Mouse (Mus musculus) kidney, adult 18-20 months (tissue): ENCODE results near the gene Tgif2.

ENCODE experiments used
- DNase-seq: peaks from one replicate; pipeline ENCODE4 v3.0.0; 2021

Tgif2 gene

GRCm38 (mm10) chr2:156844715-156845114, 4.9 kb downstream of the Tgif2 start:
- no peak for DNase-seq

DNA sequence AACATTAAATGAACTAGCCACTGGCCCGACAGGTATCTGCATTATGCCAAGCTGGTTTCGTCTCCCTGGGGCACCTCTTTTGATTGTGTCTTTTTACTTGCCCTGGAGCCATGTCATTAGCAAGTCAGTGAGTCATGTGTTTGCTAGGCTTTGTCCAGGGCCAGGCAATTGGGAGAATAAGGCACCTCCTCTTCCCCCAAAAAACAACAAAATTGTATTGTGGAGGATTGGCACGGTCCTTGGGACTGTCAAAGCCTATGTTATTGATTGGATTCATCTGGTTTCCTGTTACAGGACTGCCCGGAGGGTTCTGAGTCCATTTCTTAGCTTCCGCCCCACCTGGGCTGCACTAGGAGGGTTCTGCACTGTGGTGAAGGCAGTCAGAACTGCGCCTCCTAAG, 7.8 kb downstream of the Tgif2 start:
- no peak for DNase-seq

- no peak for DNase-seq
Measured at GRCm38 (mm10) chr2:156848526-156849182, 8.8 kb downstream of the Tgif2 start.

DNA sequence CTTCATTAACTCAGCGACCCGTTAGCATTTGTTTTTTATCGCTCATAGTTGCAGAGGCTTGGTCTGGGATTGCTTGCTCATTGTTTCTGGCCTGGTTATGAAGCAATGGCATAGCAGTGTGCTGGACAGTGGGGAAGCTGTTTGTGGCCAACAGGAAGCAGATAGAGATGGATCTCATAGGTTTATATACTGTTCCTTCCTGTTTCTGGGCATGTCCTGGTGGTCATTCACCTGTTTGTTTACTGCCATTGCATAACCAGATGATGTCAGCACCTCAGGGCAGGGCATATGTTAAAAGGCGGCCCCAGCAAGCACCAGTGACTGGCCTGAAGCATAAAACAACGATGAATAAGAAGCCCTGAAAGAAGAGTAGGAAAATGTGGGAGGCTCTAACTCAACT, 10.7 kb downstream of the Tgif2 start:
- DNase-seq: no peak

GRCm38 (mm10) chr2:156853584-156853983, 13.8 kb downstream of the Tgif2 start:
- peak; percentile 39 for DNase-seq

- peak; percentile 58 for DNase-seq
Measured at GRCm38 (mm10) chr2:156853999-156854771, 14.4 kb downstream of the Tgif2 start.

GRCm38 (mm10) chr2:156856311-156856710, 16.5 kb downstream of the Tgif2 start:
- DNase-seq: no peak

- DNase-seq: no peak
Measured at GRCm38 (mm10) chr2:156857385-156857791, 17.6 kb downstream of the Tgif2 start.

DNA sequence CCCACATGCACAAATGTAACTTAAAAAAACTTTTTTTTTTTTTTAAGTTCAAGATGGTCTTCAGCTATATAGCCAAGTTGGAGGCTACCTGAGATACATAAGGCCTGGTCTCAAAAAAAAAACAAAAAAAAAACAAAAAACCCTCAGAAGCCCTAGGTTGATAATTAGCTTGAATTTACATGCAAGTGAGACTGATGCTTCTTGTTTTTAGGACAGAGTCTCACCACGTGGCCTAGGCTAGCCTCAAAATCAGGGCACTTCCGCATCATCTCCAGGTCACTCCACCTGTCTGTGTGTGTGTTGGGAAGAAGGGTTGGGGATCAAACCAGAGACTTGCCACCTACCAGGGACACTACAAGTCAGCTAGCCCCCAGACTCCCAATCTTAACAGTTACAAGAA, 18.0 kb downstream of the Tgif2 start, which contains the start of gene 4930518I15Rik:
Gene 4930518I15Rik (minus strand): TSS at position 112 of the 400 bp plus-strand sequence.
- DNase-seq: no peak

- no peak for DNase-seq
Measured at GRCm38 (mm10) chr2:156858671-156859070, 18.9 kb downstream of the Tgif2 start.

DNA sequence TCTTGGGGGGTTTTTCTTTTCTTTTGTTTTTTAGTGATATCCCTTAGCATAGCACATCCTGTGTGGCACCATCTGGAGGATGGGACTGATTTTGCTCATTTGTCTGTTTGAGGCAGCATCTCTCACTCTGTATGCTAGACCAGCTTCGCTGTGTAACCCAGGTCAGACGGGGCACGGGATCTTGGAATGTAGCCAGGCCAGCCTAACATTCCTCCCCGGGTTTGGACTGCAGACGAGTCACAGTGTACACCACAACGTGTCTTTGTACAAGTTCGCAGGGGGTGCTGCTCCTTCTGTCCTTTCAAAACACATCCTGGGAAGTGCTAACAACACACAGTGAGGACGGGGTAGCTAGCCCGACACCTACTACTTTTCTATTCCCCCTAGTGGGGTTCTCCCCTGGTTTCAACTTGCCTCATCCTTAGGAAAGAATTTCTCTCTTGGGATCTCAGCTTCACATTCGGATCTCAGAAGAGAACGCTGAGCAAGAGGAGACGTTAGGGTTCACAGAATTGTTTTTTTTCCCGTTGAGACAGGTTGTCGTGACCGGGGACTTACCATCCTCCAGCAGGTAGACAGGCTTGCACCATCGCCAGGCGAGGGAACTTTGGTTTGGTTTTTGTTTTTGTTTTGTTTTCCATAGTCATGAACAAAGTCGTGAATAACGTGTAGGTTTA, 22.4 kb downstream of the Tgif2 start:
- peak; percentile 47 for DNase-seq

DNA sequence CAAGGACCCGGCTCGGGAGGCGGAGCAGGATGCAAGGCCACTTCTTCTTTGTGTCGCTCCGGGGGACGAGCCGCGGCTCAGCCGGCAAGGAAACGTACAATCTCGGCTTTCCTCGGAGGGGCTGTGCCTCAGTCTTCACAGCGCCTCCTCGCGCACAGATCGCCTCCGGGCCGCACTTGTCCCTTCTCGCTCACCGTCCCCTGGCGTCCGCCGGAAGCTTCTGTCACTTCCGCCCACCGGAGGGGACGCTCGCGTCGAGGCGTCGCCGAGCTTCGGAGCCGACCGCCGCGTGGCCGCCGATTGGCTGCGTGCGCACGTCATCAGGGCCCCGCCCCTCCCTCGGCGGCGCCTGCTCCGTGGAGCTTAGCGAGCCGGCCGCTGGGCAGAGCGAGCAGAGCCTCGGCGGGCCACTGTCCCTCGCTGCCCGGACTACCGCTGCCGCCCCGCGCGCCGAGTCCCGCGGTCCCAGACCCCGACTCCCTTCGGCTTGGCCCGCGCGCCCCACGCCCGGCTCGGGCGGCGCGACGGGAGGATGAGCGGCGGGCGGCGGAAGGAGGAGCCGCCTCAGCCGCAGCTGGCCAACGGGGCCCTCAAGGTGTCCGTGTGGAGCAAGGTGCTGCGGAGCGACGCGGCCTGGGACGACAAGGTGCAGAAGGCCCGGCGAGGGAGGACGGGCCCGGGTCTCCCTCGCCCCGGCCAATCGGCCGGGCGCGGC, 23.1 kb downstream of the Tgif2 start, which contains the start of gene Rab5if:
Gene Rab5if (plus strand): TSS at position 357 of the 715 bp plus-strand sequence.
- peak; percentile 97 for DNase-seq

- peak; percentile 44 for DNase-seq
Measured at GRCm38 (mm10) chr2:156863487-156864160, 23.8 kb downstream of the Tgif2 start.

- no peak for DNase-seq
Measured at GRCm38 (mm10) chr2:156864481-156864880, 24.7 kb downstream of the Tgif2 start.

DNA sequence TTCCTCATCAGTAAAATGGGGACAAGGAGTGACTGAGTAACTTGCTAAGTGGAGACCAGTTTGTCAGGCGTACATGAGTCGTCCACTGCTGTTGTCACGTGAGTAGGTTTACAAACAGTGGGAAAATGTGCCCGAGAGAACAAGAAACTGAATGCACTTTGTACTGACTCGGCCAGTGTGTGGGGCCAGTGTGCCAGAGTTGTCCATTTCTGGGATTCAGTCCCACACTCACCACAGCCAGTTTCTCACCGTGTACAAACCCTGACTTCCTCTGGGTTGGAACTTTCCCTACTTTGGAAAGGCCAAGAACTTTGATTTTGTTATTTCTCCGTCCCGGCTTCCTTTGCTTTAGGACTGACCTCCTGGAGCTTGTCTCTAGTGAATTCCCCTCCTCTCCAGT, 29.2 kb downstream of the Tgif2 start:
- peak; percentile 58 for DNase-seq

- DNase-seq: no peak
Measured at GRCm38 (mm10) chr2:156869554-156869953, 29.7 kb downstream of the Tgif2 start.

DNA sequence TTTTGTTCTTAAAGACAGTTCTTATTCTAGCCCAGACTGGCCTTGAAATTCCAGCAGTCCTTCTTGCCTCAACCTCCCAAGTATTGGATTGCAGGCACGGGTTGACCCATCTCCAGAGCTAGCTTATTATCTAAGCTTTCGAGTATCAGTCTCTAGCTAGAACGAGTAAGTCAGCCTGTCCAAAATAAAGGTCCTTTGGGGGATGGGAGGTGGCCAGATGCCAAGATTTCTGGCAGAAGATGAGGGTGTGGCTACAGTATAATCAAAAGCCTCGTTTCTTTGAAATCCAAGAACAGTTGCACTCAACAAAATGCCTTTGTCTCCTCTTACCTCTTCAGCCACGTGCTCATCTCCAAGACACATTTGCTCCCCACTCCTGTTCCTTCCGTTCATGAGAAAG, 30.7 kb downstream of the Tgif2 start:
- DNase-seq: peak; percentile 13

DNA sequence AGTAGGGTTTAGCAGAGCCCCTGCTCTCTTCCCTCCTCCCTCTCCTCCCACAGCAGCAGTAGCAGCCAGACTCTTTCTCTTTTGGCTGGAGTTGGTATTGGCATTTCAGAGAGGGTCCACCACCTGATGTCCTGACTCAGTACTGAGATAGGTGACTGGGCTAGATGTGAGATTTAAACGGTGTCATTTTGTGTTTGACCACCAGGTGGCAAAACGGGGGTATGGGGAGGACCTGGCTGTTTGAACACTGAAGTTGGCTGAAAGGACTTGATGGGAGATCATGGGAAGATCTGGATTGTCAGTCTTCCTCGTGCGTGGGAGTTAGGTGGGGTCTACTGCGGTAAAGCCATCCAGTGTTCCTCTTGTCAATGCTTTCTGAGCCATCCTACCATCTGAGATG, 33.8 kb downstream of the Tgif2 start:
- DNase-seq: peak; percentile 36

DNA sequence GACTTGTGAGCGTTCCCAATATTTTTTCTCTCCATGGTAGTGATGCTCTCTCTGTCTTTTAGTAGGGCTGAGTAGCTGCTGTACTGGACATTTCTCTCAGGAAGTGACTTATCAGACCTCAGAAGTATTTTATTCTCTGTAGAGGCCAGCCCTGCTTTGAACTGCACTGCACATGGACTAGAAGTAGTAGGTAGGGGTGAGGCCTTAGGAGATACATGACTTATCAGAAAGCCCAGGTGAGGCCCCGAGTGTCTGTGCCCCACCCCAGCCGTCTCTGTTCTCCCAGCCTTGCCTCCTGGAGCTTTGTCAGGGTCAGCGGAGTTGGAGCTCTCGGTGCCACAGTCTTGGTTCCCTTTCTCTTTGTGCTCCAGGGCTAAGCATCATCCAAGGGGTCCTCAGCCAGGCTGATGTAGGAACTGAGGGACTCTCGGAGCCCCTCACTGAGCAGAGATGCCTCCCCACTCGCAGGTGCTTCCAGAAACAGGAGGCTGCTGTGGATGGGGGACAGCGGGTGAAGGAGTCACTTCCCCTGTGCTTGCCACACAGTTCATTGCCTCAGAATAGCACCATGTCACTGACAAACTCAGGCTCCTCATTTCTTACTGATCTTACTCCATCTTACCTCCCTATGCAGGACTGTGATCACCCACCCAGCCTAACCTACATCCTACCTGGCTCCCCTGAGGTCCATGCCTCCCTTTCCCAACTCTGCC, 34.4 kb downstream of the Tgif2 start:
- no peak for DNase-seq

DNA sequence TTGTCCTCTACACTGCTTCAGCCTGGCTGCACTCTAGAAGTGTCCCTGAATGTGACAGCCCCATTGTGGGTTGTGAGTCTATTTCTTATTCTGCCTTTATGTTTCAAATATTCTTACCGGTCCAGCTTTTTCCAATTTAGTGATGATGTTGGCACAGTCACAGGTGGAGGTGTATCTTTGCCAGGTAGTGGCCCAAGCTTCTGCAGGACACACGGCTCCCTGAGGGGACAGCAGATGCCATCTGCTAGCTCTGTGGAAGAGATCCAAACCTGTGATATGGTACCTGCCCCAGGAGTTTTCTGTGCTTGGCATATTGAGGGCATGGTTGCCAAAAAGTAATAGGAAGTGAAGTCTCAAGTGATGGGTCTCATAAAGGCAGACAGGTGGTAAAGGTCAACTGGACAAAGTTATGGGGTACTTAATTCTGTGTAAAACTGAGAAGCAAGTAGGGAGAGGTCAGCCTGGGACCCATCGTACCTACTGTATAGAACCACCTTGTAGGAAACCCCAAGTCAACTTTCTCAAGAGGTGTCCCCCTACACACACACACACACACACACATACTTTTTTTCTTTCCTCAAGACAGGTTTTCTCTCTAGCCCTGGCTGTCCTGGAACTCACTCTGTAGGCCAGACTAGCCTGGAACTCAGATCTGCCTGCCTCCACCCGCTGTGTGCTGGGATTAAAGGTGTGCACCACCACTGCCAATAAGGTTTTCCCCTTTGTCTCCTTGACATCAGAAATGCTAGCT, 35.1 kb downstream of the Tgif2 start:
- no peak for DNase-seq

DNA sequence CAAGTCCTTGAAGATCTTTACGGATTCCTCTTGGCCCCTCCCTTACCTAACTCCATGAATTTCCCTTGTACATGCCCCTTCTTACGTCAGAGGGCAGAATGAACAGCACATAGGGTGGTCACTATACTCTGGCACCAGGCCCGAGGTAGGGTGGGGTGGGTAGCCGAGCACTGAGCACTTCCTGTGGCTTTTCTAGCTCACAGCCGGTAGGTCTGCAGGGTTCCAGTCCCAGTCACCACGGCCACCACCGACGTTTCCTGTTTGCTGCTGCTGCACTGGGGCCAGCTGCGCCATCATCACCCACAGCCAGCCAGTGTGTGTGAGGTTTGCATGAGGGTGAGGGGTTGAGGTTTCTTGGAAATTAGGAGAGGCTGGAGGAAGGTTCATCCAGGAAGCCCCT, 37.9 kb downstream of the Tgif2 start:
- no peak for DNase-seq
